Mouse (Mus musculus): ENCODE results near the gene 1700049E17Rik2.
"Not testable (repeated sequence)": the region's sequence is repeated elsewhere in the genome, so short reads cannot be mapped to it uniquely, and the experiment has no call there.

1700049E17Rik2 gene

DNA sequence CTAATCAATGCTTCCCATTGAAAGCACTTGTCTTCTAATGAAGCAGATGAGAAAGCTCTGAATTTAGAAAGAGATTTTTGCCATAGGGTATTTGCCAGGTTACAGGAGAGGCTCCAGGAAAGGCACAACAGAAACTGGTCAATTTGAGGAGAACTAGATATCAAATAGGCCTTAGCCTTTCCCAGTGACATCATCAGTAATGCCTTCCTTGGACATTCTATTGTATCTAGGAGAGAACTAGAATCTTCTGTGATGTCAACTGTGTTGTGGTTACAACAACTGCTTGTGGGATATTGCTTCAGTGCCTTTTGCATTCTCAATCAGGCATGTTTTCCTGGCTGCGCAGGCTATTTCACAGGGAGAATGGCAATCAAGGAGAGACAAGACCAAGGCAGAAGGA lies at the start of gene 1700049E17Rik2:
Gene 1700049E17Rik2, plus strand, starts transcription at position 301 of the 400 bp plus-strand sequence.
- DNase-seq: not testable (repeated sequence)

DNA sequence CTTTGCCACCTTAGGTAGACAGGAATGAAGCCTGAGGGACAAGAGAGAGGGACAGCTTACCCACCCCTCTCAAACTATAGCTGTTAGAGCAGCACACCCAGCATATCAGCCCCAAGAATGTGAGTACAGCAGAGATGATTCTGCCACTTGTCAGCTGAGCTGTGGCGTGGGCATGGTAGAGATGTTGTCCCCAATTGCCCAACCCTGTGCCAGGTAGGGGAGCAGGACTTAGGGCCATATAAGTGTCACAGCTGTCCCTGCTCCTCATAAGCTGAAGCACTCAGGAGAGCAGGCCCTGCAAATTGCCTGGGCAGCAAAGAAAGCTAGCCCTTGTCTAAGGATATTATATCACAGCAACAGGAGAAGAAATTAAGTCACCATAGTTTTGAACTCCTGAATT lies 48.3 kb upstream of the 1700049E17Rik2 start:
- DNase-seq: not testable (repeated sequence)

DNA sequence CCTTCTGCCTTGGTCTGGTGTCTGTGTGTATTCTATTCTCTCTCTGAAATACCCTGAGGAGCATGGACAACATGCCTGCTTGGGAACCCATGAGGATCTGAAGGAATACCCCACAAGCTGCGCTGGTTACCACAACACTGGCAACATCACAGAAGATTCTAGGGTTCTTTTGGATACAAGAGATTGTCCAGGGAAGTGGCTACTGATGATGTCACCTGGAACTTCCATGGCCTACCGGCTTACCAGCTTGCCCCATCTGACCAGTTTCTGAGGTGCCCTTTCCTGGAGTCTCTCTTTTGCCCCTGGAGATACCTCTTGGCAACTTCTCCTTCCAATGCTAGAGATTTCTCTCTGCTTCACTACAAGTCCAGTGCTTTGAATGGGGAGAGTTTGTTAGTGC lies 17.5 kb upstream of the 1700049E17Rik2 start, which contains the start of gene Gm7970:
Gene Gm7970, minus strand, starts transcription at position 101 of the 400 bp plus-strand sequence.
- not testable (repeated sequence) for DNase-seq

DNA sequence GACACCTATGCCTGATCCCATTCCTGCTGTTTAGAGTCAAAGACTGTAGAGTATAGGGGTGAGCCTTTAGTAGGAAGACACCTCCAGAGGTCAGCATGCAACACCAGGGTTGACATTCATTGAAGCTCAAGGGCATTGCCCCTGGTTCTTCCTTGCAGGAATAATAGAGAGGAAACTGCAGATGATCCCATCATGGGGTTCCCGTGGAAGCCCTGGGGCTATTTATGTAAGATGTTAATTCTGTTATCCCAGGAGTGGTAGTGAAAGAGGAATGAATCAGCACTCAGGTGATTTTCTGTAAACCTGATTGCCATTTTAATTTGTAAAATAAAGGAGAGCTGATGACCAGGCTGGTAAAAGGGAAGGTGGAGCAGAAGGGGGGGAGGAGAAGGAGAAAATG lies 13.3 kb downstream of the 1700049E17Rik2 start:
- DNase-seq: not testable (repeated sequence)

DNA sequence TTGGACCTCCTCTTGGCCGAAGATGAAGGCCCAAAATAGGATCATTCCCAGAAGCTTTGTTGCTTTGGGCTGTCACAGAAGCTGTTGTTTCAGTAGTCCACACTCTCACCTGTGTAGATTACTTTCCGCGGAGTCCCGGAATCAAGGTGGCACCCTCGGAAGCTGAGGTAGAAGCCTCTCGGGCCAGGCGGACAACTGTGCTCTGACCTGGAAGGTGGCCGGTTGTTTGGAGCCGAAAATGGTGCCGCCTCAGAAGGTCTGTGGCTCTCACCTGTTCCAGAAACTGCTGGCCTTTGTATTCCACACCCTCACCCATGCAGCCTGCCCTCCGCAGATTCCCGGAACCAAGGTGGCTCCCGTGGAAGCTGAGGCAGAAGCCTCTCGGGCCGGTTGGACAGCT lies 27.9 kb downstream of the 1700049E17Rik2 start:
- not testable (repeated sequence) for DNase-seq

DNA sequence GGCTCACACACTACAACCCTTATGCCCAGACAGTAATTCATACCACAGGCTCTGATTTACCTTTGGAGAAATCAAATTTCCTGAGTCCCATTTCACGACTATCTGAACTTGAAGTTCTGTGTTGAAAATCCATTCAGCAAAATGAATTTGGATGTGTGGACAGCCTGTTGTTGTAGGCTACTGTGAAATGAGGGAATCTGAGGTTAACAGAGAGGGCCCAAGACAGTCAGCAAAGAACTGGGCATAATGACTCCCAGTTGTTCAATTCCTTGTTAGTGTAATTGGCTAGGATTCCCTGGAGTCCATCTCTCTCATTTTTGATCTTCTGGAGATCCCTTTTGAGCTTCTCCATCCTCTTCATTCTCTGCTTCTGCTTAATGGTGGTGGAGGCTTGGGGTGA lies 37.7 kb downstream of the 1700049E17Rik2 start:
- DNase-seq: not testable (repeated sequence)

DNA sequence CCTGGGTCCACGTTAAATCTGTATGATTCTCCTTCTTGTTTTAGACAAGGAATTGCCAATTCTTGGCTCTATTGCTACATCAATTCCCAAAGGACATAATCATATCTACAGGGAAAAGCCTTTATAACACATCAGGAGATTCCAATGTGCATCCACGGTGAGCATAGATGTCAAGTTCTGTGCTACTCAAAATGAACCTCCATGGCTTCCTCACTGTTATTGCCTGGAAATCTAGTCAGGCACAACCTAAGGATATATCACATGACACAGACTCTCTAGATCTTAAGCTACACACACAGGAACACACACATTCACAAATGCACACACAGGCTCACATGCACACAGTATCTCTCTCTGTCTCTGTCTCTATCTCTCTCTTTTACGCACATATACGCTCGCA lies 49.5 kb downstream of the 1700049E17Rik2 start:
- DNase-seq: not testable (repeated sequence)

DNA sequence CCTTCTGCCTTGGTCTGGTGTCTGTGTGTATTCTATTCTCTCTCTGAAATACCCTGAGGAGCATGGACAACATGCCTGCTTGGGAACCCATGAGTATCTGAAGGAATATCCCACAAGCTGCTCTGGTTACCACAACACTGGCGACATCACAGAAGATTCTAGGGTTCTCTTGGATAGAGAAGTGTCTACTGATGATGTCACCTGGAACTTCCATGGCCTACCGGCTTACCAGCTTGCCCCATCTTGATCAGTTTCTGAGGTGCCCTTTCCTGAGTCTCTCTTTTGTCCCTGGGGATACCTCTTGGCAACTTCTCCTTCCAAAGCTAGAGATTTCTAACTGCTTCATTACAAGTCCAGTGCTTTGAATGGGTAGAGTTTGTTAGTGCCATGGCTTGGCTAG lies 51.5 kb downstream of the 1700049E17Rik2 start, which contains the start of gene Gm3072:
Gene Gm3072, minus strand, starts transcription at position 101 of the 400 bp plus-strand sequence.
- DNase-seq: not testable (repeated sequence)

DNA sequence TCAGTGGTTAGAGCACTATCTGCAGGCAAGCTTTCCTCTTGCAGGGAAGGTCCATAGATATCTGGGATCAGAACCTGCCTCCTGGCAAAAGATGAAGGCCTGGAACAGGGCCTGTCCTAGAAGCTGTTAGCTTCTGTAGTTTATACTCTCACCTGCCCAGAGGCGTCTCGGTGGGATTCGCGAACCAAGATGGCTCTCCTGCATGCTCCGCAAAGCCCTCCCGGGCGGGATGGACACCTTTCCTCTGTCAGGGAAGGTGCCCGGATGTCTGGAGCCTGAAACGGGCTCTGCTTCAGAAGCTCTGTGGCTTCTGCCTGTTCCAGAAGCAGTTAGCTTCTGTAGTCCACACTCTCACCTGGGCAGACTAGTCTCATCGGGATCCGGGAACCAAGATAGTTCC lies 57.1 kb downstream of the 1700049E17Rik2 start:
- DNase-seq: peak; percentile 5
